Mouse (Mus musculus) cerebellum, adult 18-20 months (tissue): ENCODE data around the gene Gys1.
"Not testable (repeated sequence)": the region's sequence is repeated elsewhere in the genome, so short reads cannot be mapped to it uniquely, and the experiment has no call there.

ENCODE experiments used
- DNase-seq, 2 experiments: peaks; one replicate each; pipeline ENCODE4 v3.0.0; 2021

Gys1 gene

GRCm38 (mm10) chr7:45434203-45435015, at the start of gene Gys1:
TSS of gene Gys1 (plus strand) at chr7:45434844.
- peak; percentile 100 for DNase-seq

GRCm38 (mm10) chr7:45386077-45386476, 48.6 kb upstream of the Gys1 start:
- DNase-seq, result no peak

GRCm38 (mm10) chr7:45395129-45395541, 39.5 kb upstream of the Gys1 start:
- DNase-seq, result peak in 1 of 2 experiments; percentile 69

GRCm38 (mm10) chr7:45395578-45396336, 38.9 kb upstream of the Gys1 start, which contains the start of gene Snrnp70:
TSS of gene Snrnp70 (minus strand) at chr7:45395742.
- DNase-seq, result peak; percentile 100

GRCm38 (mm10) chr7:45396337-45396775, 38.3 kb upstream of the Gys1 start:
- not testable (repeated sequence) for DNase-seq

GRCm38 (mm10) chr7:45396787-45397186, 37.9 kb upstream of the Gys1 start:
- no peak for DNase-seq

GRCm38 (mm10) chr7:45401521-45402085, 33.0 kb upstream of the Gys1 start:
- no peak for DNase-seq

GRCm38 (mm10) chr7:45403532-45404261, 30.9 kb upstream of the Gys1 start:
- DNase-seq, result peak; percentile 53 to 65

- peak; percentile 76 to 79 for DNase-seq
These were observed 29.3 kb upstream of the Gys1 start, which contains the start of gene Kcna7 for GRCm38 (mm10) chr7:45405091-45406075. TSS of gene Kcna7 (plus strand) at chr7:45405653.

GRCm38 (mm10) chr7:45406157-45407156, 28.2 kb upstream of the Gys1 start:
- no peak for DNase-seq

GRCm38 (mm10) chr7:45407836-45408235, 26.8 kb upstream of the Gys1 start:
- DNase-seq, result no peak

- DNase-seq, result no peak
These were observed 26.3 kb upstream of the Gys1 start for GRCm38 (mm10) chr7:45408351-45408750.

- DNase-seq, result no peak
These were observed 25.7 kb upstream of the Gys1 start for GRCm38 (mm10) chr7:45408949-45409348.

GRCm38 (mm10) chr7:45409497-45410163, 25.0 kb upstream of the Gys1 start:
- DNase-seq, result no peak

GRCm38 (mm10) chr7:45412421-45412820, 22.2 kb upstream of the Gys1 start:
- no peak for DNase-seq

- DNase-seq, result peak in 1 of 2 experiments; percentile 9
These were observed 21.4 kb upstream of the Gys1 start, which contains the start of gene Ntf5 for GRCm38 (mm10) chr7:45413113-45413863. TSS of gene Ntf5 (plus strand) at chr7:45413695.

GRCm38 (mm10) chr7:45413864-45414739, 20.5 kb upstream of the Gys1 start:
- DNase-seq, result no peak
